Mouse (Mus musculus) Patski (cell line): ENCODE measurements around the gene Layn. TPM values are rescaled to one million over a fixed set of nuclear protein-coding genes. Genes with fewer than 3 reads are reported as not detected.

Experiments used
- ATAC-seq: fragments of 100-300 bp; one replicate; pipeline ENCODE4 v1.8.0; 2021
- CTCF ChIA-PET: fragments of 350-600 bp; sonication (Branson Sonifier 250); formaldehyde crosslinking; loops from one replicate; lab custom pipeline; 2022; ENCODE audit warnings: inconsistent platforms; lab: Charles Lee
- POLR2A ChIA-PET: fragments of 350-600 bp; sonication (Branson Sonifier 250); formaldehyde crosslinking; loops from one replicate; lab custom pipeline; 2022; ENCODE audit warnings: antibody characterized with exemption, inconsistent platforms; lab: Charles Lee
- DNase-seq: peaks from one replicate; pipeline ENCODE4 v3.0.0-alpha.2; 2011; ENCODE audit warnings: low read depth, low spot score
- H3K27me3 ChIP-seq: fragments of 371-371 bp; one replicate; pipeline ENCODE4 v1.5.1; 2021
- CTCF ChIP-seq: fragments of 100-300 bp; IDR thresholded peaks from one replicate; pipeline ENCODE4 v1.5.1; 2021
- in situ Hi-C: fragments of 300-500 bp; cut with MboI; formaldehyde crosslinking; loops from 3 replicates; pipeline ENCODE4 v1.11.1; 2018; ENCODE audit warnings: low pct_unique_long_range_greater_than_20kb, mixed read lengths
- polyA plus RNA-seq: library from polyadenylated mRNA; unstranded; gene quantifications from one replicate; pipeline ENCODE4 v1.2.3, GENCODE M21; 2021

Layn gene
- polyA plus RNA-seq, 1 experiment from 2014 or later = not detected

- H3K27me3 ChIP-seq = peaks cover 19% of the 10 kb centered on the region
- in situ Hi-C loops = no loop called here
- TF ChIP-seq CTCF = no peak
- ChIA-PET POLR2A (interaction anchor here (0.6 kb wide), 1 partner anchor 850 kb away, joined by 4 read pairs; no protein-coding TSS in a partner anchor), CTCF (no interaction called here)
- no peak for ATAC-seq
- DNase-seq = no peak
Observed at GRCm38 (mm10) chr9:51076300-51076978, 455 bp downstream of the Layn start.

- ATAC-seq (no peak), DNase-seq (no peak)
- TF ChIP-seq CTCF = no peak
- ChIA-PET POLR2A (interaction anchor here (0.6 kb wide), 1 partner anchor 851 kb away, joined by 4 read pairs; no protein-coding TSS in a partner anchor), CTCF (no interaction called here)
- in situ Hi-C loops = no loop called here
- H3K27me3 ChIP-seq = peaks cover 19% of the 10 kb centered on the region
Observed at GRCm38 (mm10) chr9:51075780-51076179, 1.1 kb downstream of the Layn start.

GRCm38 (mm10) chr9:51070801-51071200 is 6.1 kb downstream of the Layn start:
- POLR2A ChIA-PET = no interaction called here
- no peak for DNase-seq
- CTCF ChIA-PET = no interaction called here
- ATAC-seq = no peak
- in situ Hi-C loops = no loop called here
- H3K27me3 ChIP-seq = peaks cover 24% of the 10 kb centered on the region
- TF ChIP-seq CTCF = no peak

GRCm38 (mm10) chr9:51068202-51068601 is 8.7 kb downstream of the Layn start:
- DNase-seq (no peak), ATAC-seq (no peak)
- peaks cover 11% of the 10 kb centered on the region for H3K27me3 ChIP-seq
- POLR2A ChIA-PET = no interaction called here
- in situ Hi-C loops = no loop called here
- no peak for TF ChIP-seq CTCF
- CTCF ChIA-PET = no interaction called here

GRCm38 (mm10) chr9:51060601-51061000 is 16.3 kb downstream of the Layn start, which contains the start of gene Btg4:
Btg4 (plus strand) TSS chr9:51060901.
- ChIA-PET POLR2A (no interaction called here), CTCF (no interaction called here)
- ATAC-seq (no peak), DNase-seq (no peak)
- in situ Hi-C loops = no loop called here
- H3K27me3 ChIP-seq = no peaks in the 10 kb centered on the region
- TF ChIP-seq CTCF = no peak

- peak; percentile 24 for DNase-seq
- CTCF ChIA-PET = no interaction called here
- in situ Hi-C loops = no loop called here
Observed at GRCm38 (mm10) chr9:51058951-51059521, 17.9 kb downstream of the Layn start.

GRCm38 (mm10) chr9:51056360-51057324 is 20.3 kb downstream of the Layn start:
- no peaks in the 10 kb centered on the region for H3K27me3 ChIP-seq
- POLR2A ChIA-PET = interaction anchor here (0.6 kb wide), 2 partner anchors 222 to 397 kb away, joined by 4 to 5 read pairs; partner anchors contain the start of gene Dlat
- CTCF ChIA-PET = no interaction called here
- TF ChIP-seq CTCF = no peak
- no peak for DNase-seq
- in situ Hi-C loops = no loop called here
- ATAC-seq = no peak

More at GRCm38 (mm10) chr9:51058951-51059521, 17.9 kb downstream of the Layn start:
- no peak for TF ChIP-seq CTCF
- POLR2A ChIA-PET = no interaction called here
- ATAC-seq = no peak
- H3K27me3 ChIP-seq = no peaks in the 10 kb centered on the region

GRCm38 (mm10) chr9:51052180-51052579 is 24.7 kb downstream of the Layn start:
- DNase-seq = no peak
- ChIA-PET CTCF (no interaction called here), POLR2A (no interaction called here)
- H3K27me3 ChIP-seq = no peaks in the 10 kb centered on the region
- TF ChIP-seq CTCF = peak; percentile 54
- in situ Hi-C loops = no loop called here
- ATAC-seq = no peak

GRCm38 (mm10) chr9:51042136-51042535 is 34.8 kb downstream of the Layn start:
- ChIA-PET CTCF (interaction anchor here (1.1 kb wide), 1 partner anchor 11 kb away, joined by 3 read pairs; no protein-coding TSS in a partner anchor), POLR2A (no interaction called here)
- in situ Hi-C loops = loop anchor here (25.0 kb wide), 1 partner anchor 245 kb away; the partner anchor contains the start of gene Colca2
- TF ChIP-seq CTCF = no peak
- H3K27me3 ChIP-seq = peaks cover 36% of the 10 kb centered on the region
- DNase-seq = no peak
- ATAC-seq = no peak

- in situ Hi-C loops = loop anchor here (25.0 kb wide), 1 partner anchor 246 kb away; the partner anchor contains the start of gene Colca2
- DNase-seq = no peak
- no peak for TF ChIP-seq CTCF
- ChIA-PET POLR2A (no interaction called here), CTCF (no interaction called here)
- peaks cover 42% of the 10 kb centered on the region for H3K27me3 ChIP-seq
- no peak for ATAC-seq
Observed at GRCm38 (mm10) chr9:51041491-51041980, 35.4 kb downstream of the Layn start.
